Mouse (Mus musculus): ENCODE measurements around the gene Polr2j.
"Not testable (repeated sequence)": the region's sequence is repeated elsewhere in the genome, so short reads cannot be mapped to it uniquely, and the experiment has no call there.

Polr2j gene

GRCm38 (mm10) chr5:136104511-136104910, 11.9 kb upstream of the Polr2j start:
- DNase-seq (ENCODE audit: low spot score in 2 of 2): peak in 1 of 2 experiments; percentile 75

- no peak for DNase-seq (ENCODE audit: low spot score in 2 of 2)
These were observed 7.9 kb upstream of the Polr2j start for GRCm38 (mm10) chr5:136108486-136108885.

GRCm38 (mm10) chr5:136109042-136109441, 7.4 kb upstream of the Polr2j start:
- DNase-seq (ENCODE audit: low spot score in 2 of 2): no peak

- DNase-seq (ENCODE audit: low spot score in 2 of 2): not testable (repeated sequence)
These were observed 2.9 kb upstream of the Polr2j start for GRCm38 (mm10) chr5:136113546-136113945.

- DNase-seq (ENCODE audit: low spot score in 2 of 2): no peak
These were observed 317 bp downstream of the Polr2j start for GRCm38 (mm10) chr5:136116784-136117112.

GRCm38 (mm10) chr5:136122165-136122564, 5.7 kb downstream of the Polr2j start:
- no peak for DNase-seq (ENCODE audit: low spot score in 2 of 2)

GRCm38 (mm10) chr5:136135571-136136291, 19.3 kb downstream of the Polr2j start, which contains the start of the genes Lrwd1 and Alkbh4:
Gene Lrwd1 (minus strand): TSS chr5:136136074.
Gene Alkbh4 (plus strand): TSS chr5:136136146.
- peak; percentile 92 to 99 for DNase-seq (ENCODE audit: low spot score in 2 of 2)

GRCm38 (mm10) chr5:136136292-136136990, 20.0 kb downstream of the Polr2j start:
- peak in 1 of 2 experiments; percentile 39 for DNase-seq (ENCODE audit: low spot score in 2 of 2)

GRCm38 (mm10) chr5:136137658-136138274, 21.3 kb downstream of the Polr2j start:
- DNase-seq (ENCODE audit: low spot score in 2 of 2): peak; percentile 61 to 86

- DNase-seq (ENCODE audit: low spot score in 2 of 2): no peak
These were observed 23.0 kb downstream of the Polr2j start for GRCm38 (mm10) chr5:136139393-136139792.

- no peak for DNase-seq (ENCODE audit: low spot score in 2 of 2)
These were observed 23.6 kb downstream of the Polr2j start for GRCm38 (mm10) chr5:136140057-136140482.

GRCm38 (mm10) chr5:136142746-136143145, 26.3 kb downstream of the Polr2j start:
- peak in 1 of 2 experiments; percentile 46 for DNase-seq (ENCODE audit: low spot score in 2 of 2)

GRCm38 (mm10) chr5:136143161-136143755, 26.8 kb downstream of the Polr2j start:
- peak in 1 of 2 experiments; percentile 63 for DNase-seq (ENCODE audit: low spot score in 2 of 2)

- DNase-seq (ENCODE audit: low spot score in 2 of 2): no peak
These were observed 28.4 kb downstream of the Polr2j start for GRCm38 (mm10) chr5:136144606-136145430.

GRCm38 (mm10) chr5:136146936-136147335, 30.5 kb downstream of the Polr2j start:
- DNase-seq (ENCODE audit: low spot score in 2 of 2): peak in 1 of 2 experiments; percentile 51

GRCm38 (mm10) chr5:136147704-136148103, 31.3 kb downstream of the Polr2j start:
- DNase-seq (ENCODE audit: low spot score in 2 of 2): no peak

- peak; percentile 53 to 60 for DNase-seq (ENCODE audit: low spot score in 2 of 2)
These were observed 32.7 kb downstream of the Polr2j start for GRCm38 (mm10) chr5:136149134-136149576.

- no peak for DNase-seq (ENCODE audit: low spot score in 2 of 2)
These were observed 35.9 kb downstream of the Polr2j start for GRCm38 (mm10) chr5:136152365-136152764.

GRCm38 (mm10) chr5:136155399-136155798, 39.0 kb downstream of the Polr2j start:
- DNase-seq (ENCODE audit: low spot score in 2 of 2): no peak

- not testable (repeated sequence) for DNase-seq (ENCODE audit: low spot score in 2 of 2)
These were observed 43.7 kb downstream of the Polr2j start for GRCm38 (mm10) chr5:136160084-136160483.

Data from spleen, postnatal 10 days (tissue).